Mouse (Mus musculus) cerebellum, adult 2 months (tissue): Measurements from ENCODE around the gene Itpr1.

Experiments used
- CTCF ChIP-seq: fragments of 200-500 bp; IDR thresholded peaks from 2 replicates; pipeline ENCODE4 v1.5.1; 2011; ENCODE audit warnings: low read depth, mild to moderate bottlenecking, control low read depth, low read length, moderate library complexity, borderline replicate concordance; ENCODE audit not compliant: insufficient read depth
- POLR2A ChIP-seq: fragments of 200-500 bp; IDR thresholded peaks from 2 replicates; pipeline ENCODE4 v1.6.1; 2011; ENCODE audit warnings: low read length, control low read depth, borderline replicate concordance; ENCODE audit not compliant: insufficient read depth

GRCm38 (mm10) chr6:108196665-108197064 is 16.2 kb upstream of the Itpr1 start:
- no peak for TF ChIP-seq POLR2A
- no peak for TF ChIP-seq CTCF
